20 mouse cellular contexts compared by ENCODE assay signal in the genomic region with DNA sequence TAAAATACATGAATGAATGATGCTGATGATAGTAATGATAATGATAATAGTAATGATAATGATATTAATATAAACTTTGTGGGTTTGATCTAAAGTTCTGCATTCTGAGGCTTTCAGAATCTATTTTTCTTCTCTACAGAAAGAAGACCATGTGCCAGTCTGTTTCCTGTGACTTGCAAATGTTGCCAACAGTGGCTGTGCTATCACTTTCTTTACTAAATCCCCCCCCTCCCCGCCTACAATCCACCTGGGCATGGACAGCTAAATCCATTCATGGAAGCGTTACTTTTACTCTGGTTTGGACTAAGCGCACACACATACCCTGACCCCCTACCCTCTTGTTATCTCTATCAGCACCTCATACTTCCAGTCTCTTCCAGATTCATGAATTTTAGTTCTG. TPM values are rescaled to one million over a fixed set of nuclear protein-coding genes. Genes with fewer than 3 reads are reported as not detected.
"Had no signal": no experiment of that assay in that cellular context is flagged by ENCODE, and none has a peak within 500 bp of the region (broad histone marks: within the 10 kb centered on the region; RNA-seq: fewer than 3 reads in every experiment).

No protein-coding gene starts in this region.

- DNase-seq: lung, adult 18-20 months; lung, embryonic 14.5 days; lung, postnatal 10 days; lung, postnatal 4 days; retina, postnatal 1 day; right cerebral cortex, adult 18-20 months; right cerebral cortex, postnatal 25 days; right cerebral cortex, postnatal 4 days; spleen, adult 18-20 months; thymus, adult 2 months; thymus, postnatal 25 days; thymus, postnatal 4 days had no signal

- H3K27ac ChIP-seq: midbrain, embryonic 10.5 days; midbrain, embryonic 13.5 days; neural tube, embryonic 13.5 days; neural tube, embryonic 15.5 days had no signal

- H3K36me3 ChIP-seq: midbrain, embryonic 10.5 days; midbrain, embryonic 13.5 days; neural tube, embryonic 13.5 days; neural tube, embryonic 15.5 days had no signal

- H3K9me3 ChIP-seq: midbrain, embryonic 10.5 days; midbrain, embryonic 13.5 days; neural tube, embryonic 13.5 days; neural tube, embryonic 15.5 days had no signal

- H3K4me3 ChIP-seq: midbrain, embryonic 10.5 days; midbrain, embryonic 13.5 days; myocyte; neural tube, embryonic 13.5 days; neural tube, embryonic 15.5 days had no signal

- H3K27me3 ChIP-seq: midbrain, embryonic 13.5 days; neural tube, embryonic 13.5 days; neural tube, embryonic 15.5 days had no signal

- ATAC-seq: midbrain, embryonic 13.5 days; midbrain, embryonic 16.5 days had no signal

- H3K4me1 ChIP-seq: midbrain, embryonic 13.5 days; neural tube, embryonic 13.5 days had no signal

RNA-seq across cellular contexts. Expression of a gene that starts 10.3 kb away (rescaled TPM):
- total RNA-seq: megakaryocyte, adult 5-6 weeks; megakaryocyte-erythroid progenitor cell, adult 5-6 weeks had no signal
- polyA plus RNA-seq: myocyte had no signal
